Mouse (Mus musculus) ES-E14 (cell line): Measurements from ENCODE around the gene Gnat2.

Experiments
- CHD2 ChIP-seq: IDR thresholded peaks from 2 replicates; pipeline ENCODE4 v1.6.1; 2014; ENCODE audit warnings: mild to moderate bottlenecking, low read depth, low read length, inconsistent platforms
- HCFC1 ChIP-seq: IDR thresholded peaks from 2 replicates; pipeline ENCODE4 v1.6.1; 2012; ENCODE audit warnings: low read length, inconsistent platforms, borderline replicate concordance; ENCODE audit not compliant: insufficient read depth
- MAFK ChIP-seq: IDR thresholded peaks from 2 replicates; pipeline ENCODE4 v1.6.1; 2014; ENCODE audit warnings: mild to moderate bottlenecking, low read depth, low read length, inconsistent platforms; ENCODE audit not compliant: insufficient read depth
- ZC3H11A ChIP-seq: IDR thresholded peaks from 2 replicates; pipeline ENCODE4 v1.6.1; 2012; ENCODE audit warnings: low read depth, mild to moderate bottlenecking, inconsistent platforms, low read length, borderline replicate concordance
- ZNF384 ChIP-seq: IDR thresholded peaks from 2 replicates; pipeline ENCODE4 v1.6.1; 2012; ENCODE audit warnings: low read depth, low read length, inconsistent platforms

DNA sequence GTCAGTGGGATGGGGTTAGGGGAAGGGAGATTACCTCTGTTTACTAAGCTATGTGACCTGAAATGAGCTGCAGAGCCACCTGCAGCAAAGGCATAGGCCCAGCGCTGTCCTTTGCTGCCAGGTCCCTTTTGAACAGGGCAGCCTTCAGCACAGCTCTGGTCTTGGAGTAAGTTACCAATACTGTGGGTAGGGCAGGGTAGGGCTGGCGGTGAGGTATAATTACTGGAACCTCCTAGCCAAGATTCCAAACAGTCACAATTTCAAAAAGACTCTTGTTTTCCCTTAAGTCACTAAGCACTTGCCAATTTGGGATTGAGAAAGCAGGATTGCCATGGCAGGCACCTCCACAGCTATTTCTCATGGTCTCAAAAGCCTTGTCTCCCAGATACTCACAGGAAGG is 2.0 kb upstream of the Gnat2 start:
- TF ChIP-seq MAFK (no peak), HCFC1 (no peak), ZC3H11A (no peak), ZNF384 (no peak), CHD2 (no peak)
